Mouse (Mus musculus): ENCODE data around the gene Rbmxl2. TPM values are rescaled to one million over a fixed set of nuclear protein-coding genes. Genes with fewer than 3 reads are reported as not detected.
A peak's percentile ranks its signal among the peaks of the same experiment; 100 is the strongest.

Rbmxl2 gene
- polyA plus RNA-seq (2015; fragmentation: Nextera tagmentation; extraction: Ambion mirVana), result not detected in 2 replicates

- peaks cover 33% of the 10 kb centered on the region for H3K27me3 ChIP-seq
- H3K9ac ChIP-seq (replicated peaks), result no peak within 1 kb of the TSS
- ATAC-seq (replicated peaks), result 0 out of 2 replicates have a peak, but pooled peaks have one; percentile 8
- peak within 1 kb of the TSS; percentile 25 for H3K4me3 ChIP-seq
- no peak within 1 kb of the TSS for H3K27ac ChIP-seq (replicated peaks)
- peaks cover 3% of the 10 kb centered on the region; the same call in 1 of the 2 replicates for H3K4me1 ChIP-seq
- H3K4me2 ChIP-seq (replicated peaks), result peak within 1 kb of the TSS; percentile 23
- 44% methylated on average over 69 of the region's 70 CpGs for WGBS
- H3K9me3 ChIP-seq, result peaks cover 11% of the 10 kb centered on the region; the same call in 1 of the 2 replicates
- no peaks in the 10 kb centered on the region for H3K36me3 ChIP-seq
These were observed at the start of gene Rbmxl2 for GRCm38 (mm10) chr7:107209204-107209860. Gene Rbmxl2, plus strand, starts transcription at chr7:107209445.

GRCm38 (mm10) chr7:107166690-107167089 lies 42.6 kb upstream of the Rbmxl2 start, which contains the start of gene Nlrp14:
Gene Nlrp14, plus strand, starts transcription at chr7:107166990.
- Histone ChIP-seq H3K4me1 (no peaks in the 10 kb centered on the region), H3K4me3 (no peak within 1 kb of the TSS), H3K36me3 (no peaks in the 10 kb centered on the region), H3K27ac (replicated peaks) (no peak within 1 kb of the TSS), H3K4me2 (replicated peaks) (no peak within 1 kb of the TSS), H3K9ac (replicated peaks) (no peak within 1 kb of the TSS), H3K27me3 (no peaks in the 10 kb centered on the region), H3K9me3 (no peaks in the 10 kb centered on the region)
- ATAC-seq (replicated peaks), result no peak
- 84% methylated on average over 10 of the region's 10 CpGs for WGBS

GRCm38 (mm10) chr7:107180406-107180805 lies 28.8 kb upstream of the Rbmxl2 start:
- Histone ChIP-seq H3K9ac (replicated peaks) (no peak overlapping the region), H3K9me3 (no peaks in the 10 kb centered on the region), H3K4me2 (replicated peaks) (no peak overlapping the region), H3K4me3 (no peak overlapping the region), H3K4me1 (no peaks in the 10 kb centered on the region), H3K36me3 (no peaks in the 10 kb centered on the region), H3K27me3 (no peaks in the 10 kb centered on the region), H3K27ac (replicated peaks) (no peak overlapping the region)
- no peak for ATAC-seq (replicated peaks)
- 41% methylated on average over 2 of the region's 2 CpGs for WGBS

- Histone ChIP-seq H3K9ac (replicated peaks) (no peak overlapping the region), H3K27me3 (no peaks in the 10 kb centered on the region), H3K36me3 (no peaks in the 10 kb centered on the region), H3K4me1 (no peaks in the 10 kb centered on the region), H3K4me3 (no peak overlapping the region), H3K9me3 (no peaks in the 10 kb centered on the region), H3K4me2 (replicated peaks) (no peak overlapping the region), H3K27ac (replicated peaks) (no peak overlapping the region)
- no peak for ATAC-seq (replicated peaks)
- WGBS, result 52% methylated on average over 3 of the region's 3 CpGs
These were observed 7.4 kb upstream of the Rbmxl2 start for GRCm38 (mm10) chr7:107201817-107202216.

- H3K27me3 ChIP-seq, result peaks cover 33% of the 10 kb centered on the region
- no peak overlapping the region for H3K4me3 ChIP-seq
- ATAC-seq (replicated peaks), result no peak
- H3K4me2 ChIP-seq (replicated peaks), result no peak overlapping the region
- no peaks in the 10 kb centered on the region for H3K36me3 ChIP-seq
- no peak overlapping the region for H3K9ac ChIP-seq (replicated peaks)
- peaks cover 11% of the 10 kb centered on the region; the same call in 1 of the 2 replicates for H3K9me3 ChIP-seq
- no peak overlapping the region for H3K27ac ChIP-seq (replicated peaks)
- WGBS, result 77% methylated on average over 3 of the region's 3 CpGs
- peaks cover 3% of the 10 kb centered on the region; the same call in 1 of the 2 replicates for H3K4me1 ChIP-seq
These were observed 1.4 kb upstream of the Rbmxl2 start for GRCm38 (mm10) chr7:107207843-107208242.

- 28% methylated on average over 77 of the region's 77 CpGs for WGBS
- ATAC-seq (replicated peaks), result peak; percentile 32; the same call in 1 of the 2 replicates
These were observed 906 bp downstream of the Rbmxl2 start for GRCm38 (mm10) chr7:107210126-107210576.

GRCm38 (mm10) chr7:107215723-107216122 lies 6.5 kb downstream of the Rbmxl2 start:
- Histone ChIP-seq H3K4me2 (replicated peaks) (no peak overlapping the region), H3K4me3 (no peak overlapping the region), H3K9me3 (no peaks in the 10 kb centered on the region), H3K27me3 (peaks cover 11% of the 10 kb centered on the region), H3K4me1 (no peaks in the 10 kb centered on the region), H3K36me3 (no peaks in the 10 kb centered on the region), H3K9ac (replicated peaks) (no peak overlapping the region), H3K27ac (replicated peaks) (no peak overlapping the region)
- ATAC-seq (replicated peaks), result peak; percentile 51; the same call in 1 of the 2 replicates

More at GRCm38 (mm10) chr7:107210126-107210576, 906 bp downstream of the Rbmxl2 start:
- peak overlapping the region; percentile 25 for H3K4me3 ChIP-seq
- no peak overlapping the region for H3K27ac ChIP-seq (replicated peaks)
- H3K4me1 ChIP-seq, result peaks cover 3% of the 10 kb centered on the region; the same call in 1 of the 2 replicates
- H3K4me2 ChIP-seq (replicated peaks), result peak overlapping the region; percentile 23
- no peak overlapping the region for H3K9ac ChIP-seq (replicated peaks)
- H3K36me3 ChIP-seq, result no peaks in the 10 kb centered on the region
- H3K27me3 ChIP-seq, result peaks cover 33% of the 10 kb centered on the region
- H3K9me3 ChIP-seq, result peaks cover 11% of the 10 kb centered on the region; the same call in 1 of the 2 replicates

- H3K4me1 ChIP-seq, result no peaks in the 10 kb centered on the region
- H3K4me3 ChIP-seq, result no peak overlapping the region
- H3K4me2 ChIP-seq (replicated peaks), result no peak overlapping the region
- WGBS, result 83% methylated on average over 2 of the region's 2 CpGs
- no peak overlapping the region for H3K27ac ChIP-seq (replicated peaks)
- no peak overlapping the region for H3K9ac ChIP-seq (replicated peaks)
- H3K9me3 ChIP-seq, result no peaks in the 10 kb centered on the region
- H3K27me3 ChIP-seq, result no peaks in the 10 kb centered on the region
- no peaks in the 10 kb centered on the region for H3K36me3 ChIP-seq
- no peak for ATAC-seq (replicated peaks)
These were observed 7.6 kb downstream of the Rbmxl2 start for GRCm38 (mm10) chr7:107216845-107217244.

GRCm38 (mm10) chr7:107236854-107237253 lies 27.6 kb downstream of the Rbmxl2 start:
- ATAC-seq (replicated peaks), result no peak
- 10% methylated on average over 3 of the region's 3 CpGs for WGBS
- Histone ChIP-seq H3K9me3 (no peaks in the 10 kb centered on the region), H3K4me1 (no peaks in the 10 kb centered on the region), H3K4me3 (no peak overlapping the region), H3K27me3 (no peaks in the 10 kb centered on the region), H3K9ac (replicated peaks) (no peak overlapping the region), H3K4me2 (replicated peaks) (no peak overlapping the region), H3K27ac (replicated peaks) (no peak overlapping the region), H3K36me3 (no peaks in the 10 kb centered on the region)

GRCm38 (mm10) chr7:107237498-107237897 lies 28.3 kb downstream of the Rbmxl2 start:
- H3K4me3 ChIP-seq, result no peak overlapping the region
- H3K27me3 ChIP-seq, result no peaks in the 10 kb centered on the region
- no peak overlapping the region for H3K9ac ChIP-seq (replicated peaks)
- ATAC-seq (replicated peaks), result no peak
- H3K4me1 ChIP-seq, result no peaks in the 10 kb centered on the region
- no peak overlapping the region for H3K4me2 ChIP-seq (replicated peaks)
- no peak overlapping the region for H3K27ac ChIP-seq (replicated peaks)
- no peaks in the 10 kb centered on the region for H3K9me3 ChIP-seq
- H3K36me3 ChIP-seq, result no peaks in the 10 kb centered on the region
- WGBS, result 75% methylated on average over 3 of the region's 3 CpGs

- no peak overlapping the region for H3K9ac ChIP-seq (replicated peaks)
- no peak overlapping the region for H3K27ac ChIP-seq (replicated peaks)
- no peaks in the 10 kb centered on the region for H3K36me3 ChIP-seq
- H3K27me3 ChIP-seq, result no peaks in the 10 kb centered on the region
- no peak overlapping the region for H3K4me2 ChIP-seq (replicated peaks)
- 0 out of 2 replicates have a peak, but pooled peaks have one; percentile 32 for ATAC-seq (replicated peaks)
- no peak overlapping the region for H3K4me3 ChIP-seq
- no peaks in the 10 kb centered on the region for H3K4me1 ChIP-seq
- 70% methylated on average over 5 of the region's 5 CpGs for WGBS
- no peaks in the 10 kb centered on the region for H3K9me3 ChIP-seq
These were observed 32.2 kb downstream of the Rbmxl2 start for GRCm38 (mm10) chr7:107241371-107241883.

- no peaks in the 10 kb centered on the region for H3K27me3 ChIP-seq
- no peak overlapping the region for H3K4me2 ChIP-seq (replicated peaks)
- H3K9me3 ChIP-seq, result no peaks in the 10 kb centered on the region
- 76% methylated on average over 5 of the region's 5 CpGs for WGBS
- H3K9ac ChIP-seq (replicated peaks), result no peak overlapping the region
- no peaks in the 10 kb centered on the region for H3K36me3 ChIP-seq
- no peaks in the 10 kb centered on the region for H3K4me1 ChIP-seq
- H3K27ac ChIP-seq (replicated peaks), result no peak overlapping the region
- no peak overlapping the region for H3K4me3 ChIP-seq
- no peak for ATAC-seq (replicated peaks)
These were observed 41.2 kb downstream of the Rbmxl2 start for GRCm38 (mm10) chr7:107250211-107250985.

All from forebrain, embryonic 15.5 days (tissue).